Mouse (Mus musculus): ENCODE measurements around the gene Prelp. TPM values are rescaled to one million over a fixed set of nuclear protein-coding genes. Genes with fewer than 3 reads are reported as not detected.

Gene Prelp
- polyA plus RNA-seq, 1 experiment = 7.5 TPM

GRCm38 (mm10) chr1:133941904-133942303 is 20.7 kb upstream of the Prelp start:
- TF ChIP-seq POLR2A (IDR thresholded peaks at IDR 0.05; ENCODE audit: borderline replicate concordance, insufficient read depth, low read length) (no peak), CTCF (IDR thresholded peaks at IDR 0.05; ENCODE audit: borderline replicate concordance, insufficient read depth, low read depth, low read length) (no peak)
- Histone ChIP-seq H3K4me1 (ENCODE audit: control insufficient read depth, insufficient read depth, low read length) (peaks cover 3% of the 10 kb centered on the region; the same call in 1 of the 2 replicates), H3K4me3 (replicated peaks; ENCODE audit: insufficient read depth, low read depth, low read length) (no peak overlapping the region), H3K27ac (ENCODE audit: insufficient read depth, low read length) (no peak overlapping the region), H3K27me3 (ENCODE audit: control insufficient read depth, insufficient read depth, low read length) (no peaks in the 10 kb centered on the region)
- 85% methylated on average over 3 of the region's 3 CpGs for WGBS
- no peak for DNase-seq

DNA sequence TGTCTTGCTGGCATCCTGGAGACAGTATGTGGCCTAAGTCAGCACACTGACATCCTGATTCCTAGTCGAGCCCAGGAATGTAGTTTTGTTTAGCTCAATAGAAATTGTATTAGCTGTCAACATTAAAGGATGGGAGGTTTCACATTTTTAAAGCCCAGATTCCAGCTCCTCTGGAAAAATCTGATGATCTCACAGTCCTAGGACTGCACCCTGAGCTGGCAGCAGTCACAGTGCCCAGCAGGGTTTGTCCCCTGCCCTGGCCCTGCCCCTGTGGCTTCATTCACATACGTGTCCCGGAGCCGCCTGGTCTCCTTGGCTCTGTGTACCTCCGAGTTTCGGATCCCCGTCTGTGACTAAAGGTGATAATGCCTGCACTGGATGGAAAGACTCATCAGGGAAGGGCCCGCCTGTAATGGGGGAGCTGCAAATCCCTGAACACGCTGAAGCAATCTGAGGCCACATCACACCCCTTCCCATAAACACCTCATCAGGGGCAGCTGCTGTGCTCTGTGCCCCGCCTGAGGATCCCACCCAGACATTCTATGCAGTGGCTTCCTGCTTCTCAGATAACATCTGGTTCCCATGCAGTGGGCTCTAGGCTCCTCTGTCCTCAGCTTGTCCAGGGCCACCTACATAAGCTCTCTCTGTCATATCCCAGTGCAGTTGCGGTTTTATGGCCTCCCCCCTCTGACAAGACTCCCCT is 20.1 kb upstream of the Prelp start:
- Histone ChIP-seq H3K27me3 (ENCODE audit: control insufficient read depth, insufficient read depth, low read length) (no peaks in the 10 kb centered on the region), H3K4me1 (ENCODE audit: control insufficient read depth, insufficient read depth, low read length) (peaks cover 3% of the 10 kb centered on the region; the same call in 1 of the 2 replicates), H3K27ac (ENCODE audit: insufficient read depth, low read length) (no peak overlapping the region), H3K4me3 (replicated peaks; ENCODE audit: insufficient read depth, low read depth, low read length) (no peak overlapping the region)
- WGBS = 82% methylated on average over 11 of the region's 11 CpGs
- TF ChIP-seq POLR2A (IDR thresholded peaks at IDR 0.05; ENCODE audit: borderline replicate concordance, insufficient read depth, low read length) = no peak
- TF ChIP-seq CTCF (IDR thresholded peaks at IDR 0.05; ENCODE audit: borderline replicate concordance, insufficient read depth, low read depth, low read length) = no peak
- DNase-seq = no peak

GRCm38 (mm10) chr1:133940481-133941092 is 19.4 kb upstream of the Prelp start:
- peaks cover 3% of the 10 kb centered on the region; the same call in 1 of the 2 replicates for H3K4me1 ChIP-seq (ENCODE audit: control insufficient read depth, insufficient read depth, low read length)
- no peak overlapping the region for H3K27ac ChIP-seq (ENCODE audit: insufficient read depth, low read length)
- H3K4me3 ChIP-seq (replicated peaks; ENCODE audit: insufficient read depth, low read depth, low read length) = no peak overlapping the region
- no peak for DNase-seq
- WGBS = 97% methylated on average over 3 of the region's 3 CpGs
- TF ChIP-seq POLR2A (IDR thresholded peaks at IDR 0.05; ENCODE audit: borderline replicate concordance, insufficient read depth, low read length) (no peak), CTCF (IDR thresholded peaks at IDR 0.05; ENCODE audit: borderline replicate concordance, insufficient read depth, low read depth, low read length) (no peak)
- no peaks in the 10 kb centered on the region for H3K27me3 ChIP-seq (ENCODE audit: control insufficient read depth, insufficient read depth, low read length)

DNA sequence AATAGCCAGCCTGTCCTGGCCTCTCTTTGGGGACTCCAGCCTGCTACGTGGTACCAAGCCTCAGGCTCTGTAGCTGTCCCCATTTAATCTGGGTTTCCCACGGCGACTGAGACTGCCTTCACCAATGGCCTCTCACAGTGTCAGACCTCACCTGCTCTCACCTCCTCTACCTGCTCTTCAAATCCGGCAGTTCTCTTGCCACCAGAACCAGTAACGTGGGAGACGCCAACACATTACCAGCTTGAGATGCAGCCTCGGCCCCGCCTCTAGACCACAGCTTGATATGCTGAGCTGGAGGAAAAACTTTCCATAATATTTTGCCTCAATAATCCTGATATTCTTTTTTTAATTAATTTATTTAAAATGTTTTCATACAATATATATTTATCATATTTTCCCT is 18.5 kb upstream of the Prelp start:
- Histone ChIP-seq H3K4me3 (replicated peaks; ENCODE audit: insufficient read depth, low read depth, low read length) (no peak overlapping the region), H3K4me1 (ENCODE audit: control insufficient read depth, insufficient read depth, low read length) (peaks cover 11% of the 10 kb centered on the region), H3K27me3 (ENCODE audit: control insufficient read depth, insufficient read depth, low read length) (no peaks in the 10 kb centered on the region), H3K27ac (ENCODE audit: insufficient read depth, low read length) (no peak overlapping the region)
- WGBS = 90% methylated on average over 8 of the region's 8 CpGs
- no peak for TF ChIP-seq CTCF (IDR thresholded peaks at IDR 0.05; ENCODE audit: borderline replicate concordance, insufficient read depth, low read depth, low read length)
- no peak for TF ChIP-seq POLR2A (IDR thresholded peaks at IDR 0.05; ENCODE audit: borderline replicate concordance, insufficient read depth, low read length)
- no peak for DNase-seq

DNA sequence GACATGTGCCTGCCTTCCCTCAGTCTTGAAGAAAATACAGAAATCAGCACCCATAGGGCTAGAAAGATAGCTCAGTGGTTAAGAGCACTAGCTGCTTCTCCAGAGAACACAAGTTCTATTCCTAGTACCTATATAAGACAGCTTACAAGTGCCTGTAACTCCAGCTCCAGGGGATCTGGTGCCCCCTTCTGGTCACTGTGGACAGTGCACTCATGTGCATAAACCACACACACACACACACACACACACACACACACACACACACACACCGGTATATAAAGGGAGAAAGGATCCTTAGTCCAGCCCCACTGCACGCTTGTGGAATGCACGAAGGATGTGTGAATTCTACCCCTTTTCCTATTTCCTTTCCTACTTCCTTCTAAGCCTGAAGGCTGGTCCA is 15.0 kb upstream of the Prelp start:
- no peak for TF ChIP-seq CTCF (IDR thresholded peaks at IDR 0.05; ENCODE audit: borderline replicate concordance, insufficient read depth, low read depth, low read length)
- no peak for TF ChIP-seq POLR2A (IDR thresholded peaks at IDR 0.05; ENCODE audit: borderline replicate concordance, insufficient read depth, low read length)
- Histone ChIP-seq H3K4me3 (replicated peaks; ENCODE audit: insufficient read depth, low read depth, low read length) (no peak overlapping the region), H3K4me1 (ENCODE audit: control insufficient read depth, insufficient read depth, low read length) (peaks cover 21% of the 10 kb centered on the region), H3K27ac (ENCODE audit: insufficient read depth, low read length) (no peak overlapping the region), H3K27me3 (ENCODE audit: control insufficient read depth, insufficient read depth, low read length) (no peaks in the 10 kb centered on the region)
- 100% methylated on average over 3 of the region's 3 CpGs for WGBS
- DNase-seq = no peak

- Histone ChIP-seq H3K4me3 (replicated peaks; ENCODE audit: insufficient read depth, low read depth, low read length) (no peak overlapping the region), H3K27ac (ENCODE audit: insufficient read depth, low read length) (no peak overlapping the region), H3K4me1 (ENCODE audit: control insufficient read depth, insufficient read depth, low read length) (peaks cover 18% of the 10 kb centered on the region), H3K27me3 (ENCODE audit: control insufficient read depth, insufficient read depth, low read length) (no peaks in the 10 kb centered on the region)
- WGBS = 27% methylated on average over 10 of the region's 10 CpGs
- peak; percentile 34 to 58 for DNase-seq
- TF ChIP-seq POLR2A (IDR thresholded peaks at IDR 0.05; ENCODE audit: borderline replicate concordance, insufficient read depth, low read length) (no peak), CTCF (IDR thresholded peaks at IDR 0.05; ENCODE audit: borderline replicate concordance, insufficient read depth, low read depth, low read length) (no peak)
These were observed 13.2 kb upstream of the Prelp start for GRCm38 (mm10) chr1:133934354-133934963.

DNA sequence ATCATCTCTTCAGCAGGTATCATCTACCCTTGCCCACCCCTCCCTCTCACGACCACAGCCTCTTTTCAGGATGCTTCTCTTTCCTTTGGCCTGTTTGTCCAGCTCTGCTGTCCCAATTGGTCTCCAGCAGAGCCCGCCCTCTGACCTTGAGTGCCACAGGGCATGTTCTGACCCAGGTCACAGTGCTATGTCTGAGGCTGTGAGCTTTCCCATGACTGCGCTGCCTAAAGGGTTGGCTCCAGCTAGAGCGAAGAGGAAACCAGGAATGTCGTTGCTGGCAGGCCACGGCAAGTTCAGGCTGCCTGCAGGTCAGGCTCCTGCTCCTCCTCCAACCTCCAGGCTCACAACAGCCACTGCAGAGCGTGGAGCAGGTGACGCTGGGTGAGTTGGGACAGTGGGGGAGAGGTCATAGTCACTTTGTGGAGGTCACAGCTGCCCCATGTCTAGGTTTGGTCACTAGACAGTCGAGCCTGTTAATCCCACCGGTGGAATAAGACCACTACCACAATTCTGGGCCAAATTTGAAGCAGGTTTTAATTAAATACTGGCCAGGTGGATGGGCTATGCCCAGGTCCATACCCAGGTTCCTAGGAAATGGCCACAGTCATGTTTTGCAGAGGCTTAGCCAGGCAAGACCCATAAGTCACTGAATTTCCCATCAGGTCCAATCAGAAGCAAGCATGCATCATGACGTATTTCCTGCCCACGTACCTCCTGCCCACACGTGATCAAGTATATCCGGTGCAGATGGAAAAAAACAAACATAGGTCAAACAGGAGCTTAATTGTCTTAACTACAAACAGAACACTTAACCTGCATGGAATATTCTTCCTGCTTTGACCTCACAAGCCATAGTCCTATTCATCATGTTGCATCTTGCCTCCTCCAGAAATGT is 12.3 kb upstream of the Prelp start:
- Histone ChIP-seq H3K4me3 (replicated peaks; ENCODE audit: insufficient read depth, low read depth, low read length) (no peak overlapping the region), H3K4me1 (ENCODE audit: control insufficient read depth, insufficient read depth, low read length) (peaks cover 18% of the 10 kb centered on the region), H3K27ac (ENCODE audit: insufficient read depth, low read length) (no peak overlapping the region), H3K27me3 (ENCODE audit: control insufficient read depth, insufficient read depth, low read length) (no peaks in the 10 kb centered on the region)
- WGBS = 83% methylated on average over 14 of the region's 14 CpGs
- DNase-seq = no peak
- TF ChIP-seq POLR2A (IDR thresholded peaks at IDR 0.05; ENCODE audit: borderline replicate concordance, insufficient read depth, low read length) (no peak), CTCF (IDR thresholded peaks at IDR 0.05; ENCODE audit: borderline replicate concordance, insufficient read depth, low read depth, low read length) (no peak)
